Mouse (Mus musculus) left cerebral cortex, adult 9 months (tissue): ENCODE data around the gene Opn1sw.
"Not testable (repeated sequence)": the region's sequence is repeated elsewhere in the genome, so short reads cannot be mapped to it uniquely, and the experiment has no call there.

Experiments
- DNase-seq, 2 experiments: peaks; one replicate each; pipeline ENCODE4 v3.0.0; 2022; ENCODE audit warnings: low spot score in 2 of 2

Opn1sw gene

GRCm38 (mm10) chr6:29396714-29397540 is 8.7 kb upstream of the Opn1sw start:
- no peak for DNase-seq

GRCm38 (mm10) chr6:29395910-29396713 is 7.8 kb upstream of the Opn1sw start, which contains the start of gene Ccdc136:
TSS of gene Ccdc136 (plus strand) at chr6:29396309.
- peak; percentile 38 to 81 for DNase-seq

- DNase-seq, result no peak
These were observed 6.0 kb upstream of the Opn1sw start for GRCm38 (mm10) chr6:29394286-29394685.

GRCm38 (mm10) chr6:29391802-29392201 is 3.5 kb upstream of the Opn1sw start:
- DNase-seq, result no peak

- DNase-seq, result not testable (repeated sequence)
These were observed 3.0 kb upstream of the Opn1sw start for GRCm38 (mm10) chr6:29391241-29391640.

- not testable (repeated sequence) for DNase-seq
These were observed 2.2 kb upstream of the Opn1sw start for GRCm38 (mm10) chr6:29390500-29390899.

- no peak for DNase-seq
These were observed 1.2 kb upstream of the Opn1sw start for GRCm38 (mm10) chr6:29389425-29389824.

- peak in 1 of 2 experiments; percentile 82 for DNase-seq
These were observed 375 bp upstream of the Opn1sw start for GRCm38 (mm10) chr6:29388606-29389080.

- DNase-seq, result no peak
These were observed 5.8 kb downstream of the Opn1sw start for GRCm38 (mm10) chr6:29382442-29382841.

GRCm38 (mm10) chr6:29379954-29380353 is 8.3 kb downstream of the Opn1sw start:
- no peak for DNase-seq

GRCm38 (mm10) chr6:29378678-29379077 is 9.6 kb downstream of the Opn1sw start:
- no peak for DNase-seq

GRCm38 (mm10) chr6:29377386-29377785 is 10.9 kb downstream of the Opn1sw start:
- no peak for DNase-seq

GRCm38 (mm10) chr6:29365277-29365676 is 23.0 kb downstream of the Opn1sw start:
- no peak for DNase-seq

GRCm38 (mm10) chr6:29363129-29363515 is 25.1 kb downstream of the Opn1sw start:
- no peak for DNase-seq

GRCm38 (mm10) chr6:29362246-29363128 is 25.8 kb downstream of the Opn1sw start:
- no peak for DNase-seq

GRCm38 (mm10) chr6:29360211-29360610 is 28.1 kb downstream of the Opn1sw start:
- DNase-seq, result no peak

GRCm38 (mm10) chr6:29359386-29359785 is 28.9 kb downstream of the Opn1sw start:
- DNase-seq, result no peak

GRCm38 (mm10) chr6:29352816-29353215 is 35.5 kb downstream of the Opn1sw start:
- no peak for DNase-seq

GRCm38 (mm10) chr6:29351613-29352012 is 36.7 kb downstream of the Opn1sw start:
- no peak for DNase-seq

GRCm38 (mm10) chr6:29348371-29348724 is 39.9 kb downstream of the Opn1sw start:
- no peak for DNase-seq

- peak; percentile 96 to 99 for DNase-seq
These were observed 40.5 kb downstream of the Opn1sw start, which contains the start of gene Calu for GRCm38 (mm10) chr6:29347665-29348370. TSS of gene Calu (plus strand) at chr6:29348069.
